Mouse (Mus musculus) gastrocnemius, adult 8-10 months (tissue): ENCODE results near the gene Celsr1. TPM values are rescaled to one million over a fixed set of nuclear protein-coding genes. Genes with fewer than 3 reads are reported as not detected.
"Not testable (repeated sequence)": the region's sequence is repeated elsewhere in the genome, so short reads cannot be mapped to it uniquely, and the experiment has no call there.

ENCODE experiments used
- DNase-seq, 2 experiments: peaks; one replicate each; pipeline ENCODE4 v3.0.0; 2022; ENCODE audit warnings: low spot score in 2 of 2
- total RNA-seq, 4 experiments: library from RNA; stranded (reverse); gene quantifications; 2 replicates each; pipeline ENCODE4 v1.2.4; 2022

Celsr1 gene
- total RNA-seq, 4 experiments from 2014 or later = 0.02 to 0.36 (median 0.10) TPM

- DNase-seq = no peak
Observed at GRCm38 (mm10) chr15:85899396-85899795, 134.2 kb downstream of the Celsr1 start.

- DNase-seq = no peak
Observed at GRCm38 (mm10) chr15:85897113-85897512, 136.5 kb downstream of the Celsr1 start.

GRCm38 (mm10) chr15:85896284-85896683 lies 137.3 kb downstream of the Celsr1 start:
- peak; percentile 46 to 52 for DNase-seq

- no peak for DNase-seq
Observed at GRCm38 (mm10) chr15:85893871-85894270, 139.7 kb downstream of the Celsr1 start.

GRCm38 (mm10) chr15:85892498-85893118 lies 141.0 kb downstream of the Celsr1 start:
- no peak for DNase-seq

- no peak for DNase-seq
Observed at GRCm38 (mm10) chr15:85891971-85892370, 141.6 kb downstream of the Celsr1 start.

- DNase-seq = no peak
Observed at GRCm38 (mm10) chr15:85889235-85889634, 144.3 kb downstream of the Celsr1 start.

- peak; percentile 57 to 62 for DNase-seq
Observed at GRCm38 (mm10) chr15:85885606-85886005, 148.0 kb downstream of the Celsr1 start.

- DNase-seq = peak in 1 of 2 experiments; percentile 20
Observed at GRCm38 (mm10) chr15:85879498-85879895, 154.1 kb downstream of the Celsr1 start.

- peak; percentile 77 to 85 for DNase-seq
Observed at GRCm38 (mm10) chr15:85878848-85879497, 154.6 kb downstream of the Celsr1 start, which contains the start of gene Trmu. Gene Trmu (plus strand): TSS chr15:85879312.

GRCm38 (mm10) chr15:85877336-85877735 lies 156.2 kb downstream of the Celsr1 start:
- DNase-seq = no peak

- peak; percentile 35 to 47 for DNase-seq
Observed at GRCm38 (mm10) chr15:85867696-85868095, 165.9 kb downstream of the Celsr1 start.

GRCm38 (mm10) chr15:85865913-85866312 lies 167.7 kb downstream of the Celsr1 start:
- not testable (repeated sequence) for DNase-seq

- peak; percentile 91 to 92 for DNase-seq
Observed at GRCm38 (mm10) chr15:85859490-85860031, 174.0 kb downstream of the Celsr1 start, which contains the start of gene Gtse1. Gene Gtse1 (plus strand): TSS chr15:85859745.

GRCm38 (mm10) chr15:85858980-85859489 lies 174.5 kb downstream of the Celsr1 start:
- DNase-seq = no peak

GRCm38 (mm10) chr15:85851656-85852392 lies 181.8 kb downstream of the Celsr1 start:
- DNase-seq = no peak

Other genes starting within 250 kb of the Celsr1 start
- 10 to 100 TPM; 52.8 to 58.2 (median 55.1) TPM for gene Cdpf1, start 222.1 kb downstream of the Celsr1 start, total RNA-seq
- 1 to 10 TPM in 1 of 4 experiments, under 1 TPM in 3; 0.24 to 1.0 (median 0.57) TPM for gene Pkdrej, start 212.0 kb downstream of the Celsr1 start, total RNA-seq
- 1 to 10 TPM; 3.7 to 6.7 (median 4.4) TPM for gene Ttc38, start 201.5 kb downstream of the Celsr1 start, total RNA-seq
- gene Gtse1, start 174.0 kb downstream of the Celsr1 start, total RNA-seq = under 1 TPM in 1 of 4 experiments, not detected in 3; 0.13 TPM
- gene Trmu, start 154.5 kb downstream of the Celsr1 start, total RNA-seq = 10 to 100 TPM in 2 of 4 experiments, 1 to 10 TPM in 2; 7.7 to 14.1 (median 9.8) TPM
- gene Gramd4, start 23.9 kb upstream of the Celsr1 start, total RNA-seq = 1 to 10 TPM; 5.8 to 9.2 (median 8.1) TPM
- 1 to 10 TPM; 3.2 to 4.4 (median 3.8) TPM for gene Cerk, start 152.4 kb upstream of the Celsr1 start, total RNA-seq
- gene Tbc1d22a, start 180.7 kb upstream of the Celsr1 start, total RNA-seq = 10 to 100 TPM; 14.7 to 15.7 (median 15.3) TPM